Mouse (Mus musculus) CH12.LX (cell line): ENCODE results near the gene Lect2. TPM values are rescaled to one million over a fixed set of nuclear protein-coding genes. Genes with fewer than 3 reads are reported as not detected.

ENCODE experiments used
- DNase-seq: peaks from one replicate; pipeline ENCODE4 v3.0.0-alpha.2; 2013; ENCODE audit errors: extremely low read depth
- H3K27ac ChIP-seq: 2 replicates; pipeline ENCODE4 v1.5.1; 2012; ENCODE audit warnings: low read depth, mild to moderate bottlenecking, control low read depth, moderate library complexity; ENCODE audit not compliant: insufficient read depth
- H3K27me3 ChIP-seq: replicated peaks from 2 replicates; pipeline ENCODE3; 2012; ENCODE audit warnings: inconsistent platforms
- H3K36me3 ChIP-seq, 2 experiments: replicated peaks in 1 of 2; 2 replicates each; pipeline versions ENCODE3 to v1.6.1; 2012; ENCODE audit warnings: inconsistent platforms in 1 of 2, low read length in 1 of 2, mild to moderate bottlenecking in 1 of 2, mixed read lengths in 1 of 2, moderate library complexity in 1 of 2; ENCODE audit not compliant: control insufficient read depth in 1 of 2, insufficient read depth in 1 of 2
- H3K4me1 ChIP-seq, 2 experiments: 2 replicates each; pipeline ENCODE4 v1.6.1; 2012; ENCODE audit warnings: inconsistent platforms in 1 of 2, moderate library complexity in 1 of 2; ENCODE audit not compliant: insufficient read depth in 2 of 2, control insufficient read depth in 1 of 2
- H3K4me2 ChIP-seq: 2 replicates; pipeline ENCODE4 v1.6.1; 2012; ENCODE audit warnings: low read depth, mild to moderate bottlenecking, control low read depth; ENCODE audit not compliant: poor library complexity, insufficient read depth, severe bottlenecking
- H3K4me3 ChIP-seq, 3 experiments: fragments of 150-350 bp in 1 of 3; sonication (generic) in 1 of 3; replicated peaks in 1 of 3; 2 replicates each; pipeline versions ENCODE3 to v1.5.1; 2011 to 2012; ENCODE audit warnings: low read depth in 2 of 3, low read length in 2 of 3, mild to moderate bottlenecking in 2 of 3, moderate library complexity in 2 of 3, control low read depth in 1 of 3, improper control_type of control experiment in 1 of 3, inconsistent platforms in 1 of 3, mixed read lengths in 1 of 3; ENCODE audit not compliant: poor library complexity in 1 of 3
- H3K79me2 ChIP-seq: replicated peaks from 2 replicates; pipeline ENCODE4 v1.6.1; 2012; ENCODE audit warnings: mild to moderate bottlenecking, moderate library complexity; ENCODE audit not compliant: control insufficient read depth, poor library complexity, insufficient read depth, severe bottlenecking; ENCODE audit errors: extremely low read depth
- H3K9ac ChIP-seq: 2 replicates; pipeline ENCODE4 v1.6.1; 2012; ENCODE audit warnings: low read depth, mild to moderate bottlenecking, control low read depth, moderate library complexity; ENCODE audit not compliant: insufficient read depth
- H3K9me3 ChIP-seq: replicated peaks from 2 replicates; pipeline ENCODE3; 2012; ENCODE audit warnings: low read length, inconsistent platforms, mixed read lengths
- BHLHE40 ChIP-seq: IDR thresholded peaks from 2 replicates; pipeline ENCODE4 v1.6.1; 2011; ENCODE audit warnings: mild to moderate bottlenecking, low read depth, low read length, improper control_type of control experiment
- CHD1 ChIP-seq: IDR thresholded peaks from 2 replicates; pipeline ENCODE4 v1.6.1; 2012; ENCODE audit warnings: low read depth, low read length, improper control_type of control experiment, inconsistent platforms
- CTCF ChIP-seq, 2 experiments: IDR thresholded peaks in 1 of 2; conservative IDR thresholded peaks in 1 of 2; 2 replicates each; pipeline ENCODE4 v1.5.1; 2011 to 2012; ENCODE audit warnings: low read depth in 2 of 2, low read length in 2 of 2, improper control_type of control experiment in 1 of 2, inconsistent platforms in 1 of 2, mild to moderate bottlenecking in 1 of 2, moderate library complexity in 1 of 2
- EP300 ChIP-seq: IDR thresholded peaks from 2 replicates; pipeline ENCODE4 v1.6.1; 2011; ENCODE audit warnings: low read length, improper control_type of control experiment
- GABPA ChIP-seq: IDR thresholded peaks from 2 replicates; pipeline ENCODE4 v1.6.1; 2012; ENCODE audit warnings: low read depth, low read length, improper control_type of control experiment, inconsistent platforms; ENCODE audit not compliant: insufficient replicate concordance
- HCFC1 ChIP-seq: IDR thresholded peaks from 2 replicates; pipeline ENCODE4 v1.6.1; 2012; ENCODE audit warnings: low read depth, mild to moderate bottlenecking, inconsistent platforms, low read length, improper control_type of control experiment
- IRF4 ChIP-seq: IDR thresholded peaks from 2 replicates; pipeline ENCODE4 v1.6.1; 2014; ENCODE audit warnings: low read depth, mild to moderate bottlenecking, inconsistent platforms, low read length, improper control_type of control experiment
- JUND ChIP-seq: conservative IDR thresholded peaks from 2 replicates; pipeline ENCODE4 v1.6.1; 2011; ENCODE audit warnings: low read depth, low read length, improper control_type of control experiment
- KAT2A ChIP-seq: IDR thresholded peaks from 2 replicates; pipeline ENCODE4 v1.6.1; 2012; ENCODE audit warnings: low read length, improper control_type of control experiment, inconsistent platforms; ENCODE audit not compliant: insufficient replicate concordance
- MAFK ChIP-seq: IDR thresholded peaks from 2 replicates; pipeline ENCODE4 v1.6.1; 2011; ENCODE audit warnings: low read length, improper control_type of control experiment; ENCODE audit not compliant: insufficient replicate concordance
- MAX ChIP-seq: IDR thresholded peaks from 2 replicates; pipeline ENCODE4 v1.6.1; 2011; ENCODE audit warnings: low read length, improper control_type of control experiment
- MEF2A ChIP-seq: IDR thresholded peaks from 2 replicates; pipeline ENCODE4 v1.6.1; 2014; ENCODE audit warnings: low read depth, mild to moderate bottlenecking, inconsistent platforms, low read length, improper control_type of control experiment, borderline replicate concordance
- MYC ChIP-seq: IDR thresholded peaks from 2 replicates; pipeline ENCODE4 v1.6.1; 2011; ENCODE audit warnings: low read depth, mild to moderate bottlenecking, improper control_type of control experiment, low read length
- POLR2AphosphoS2 ChIP-seq: IDR thresholded peaks from 2 replicates; pipeline ENCODE4 v1.6.1; 2011; ENCODE audit warnings: low read depth, low read length, improper control_type of control experiment
- RAD21 ChIP-seq: IDR thresholded peaks from 2 replicates; pipeline ENCODE4 v1.6.1; 2011; ENCODE audit warnings: low read depth, mild to moderate bottlenecking, low read length, improper control_type of control experiment, moderate library complexity
- TBP ChIP-seq: conservative IDR thresholded peaks from 2 replicates; pipeline ENCODE4 v1.6.1; 2011; ENCODE audit warnings: low read depth, low read length, improper control_type of control experiment
- USF1 ChIP-seq: IDR thresholded peaks from 2 replicates; pipeline ENCODE4 v1.6.1; 2014; ENCODE audit warnings: low read depth, mild to moderate bottlenecking, inconsistent platforms, low read length, improper control_type of control experiment
- USF2 ChIP-seq: conservative IDR thresholded peaks from 2 replicates; pipeline ENCODE4 v1.6.1; 2011; ENCODE audit warnings: low read depth, low read length, improper control_type of control experiment
- ZC3H11A ChIP-seq: IDR thresholded peaks from 2 replicates; pipeline ENCODE4 v1.6.1; 2012; ENCODE audit warnings: low read depth, mild to moderate bottlenecking, inconsistent platforms, low read length, improper control_type of control experiment
- ZMIZ1 ChIP-seq: IDR thresholded peaks from 2 replicates; pipeline ENCODE4 v1.6.1; 2012; ENCODE audit warnings: low read depth, mild to moderate bottlenecking, inconsistent platforms, low read length, improper control_type of control experiment
- dilution Hi-C: fragments of 300-500 bp; cut with MboI; formaldehyde crosslinking; loops from 2 replicates; pipeline ENCODE4 v1.14.3; 2020; ENCODE audit warnings: low sequenced_read_pairs; ENCODE audit not compliant: extremely low pct_unique_long_range_greater_than_20kb, extremely low pct_ligation_motif_present
- in situ Hi-C: fragments of 300-500 bp; cut with MboI; formaldehyde crosslinking; loops from 3 replicates; pipeline ENCODE4 v1.14.3; 2019; ENCODE audit warnings: low sequenced_read_pairs, low pct_ligation_motif_present, low pct_unique_long_range_greater_than_20kb, mixed read lengths
- polyA plus RNA-seq: library from polyadenylated mRNA; unstranded; fragments of >175 nt; gene quantifications from 2 replicates; pipeline ENCODE4 v1.2.1, GENCODE M21; 2012; ENCODE audit warnings: low read depth; ENCODE audit not compliant: insufficient read length
- total RNA-seq, 2 experiments: library from RNA; depleted of rRNA; stranded (reverse); fragments of 300-350 nt in 1 of 2; fragments of >200 nt in 1 of 2; gene quantifications; 2 replicates each; pipeline ENCODE4 v1.2.3; 2012 to 2014

Gene Lect2
- total and polyA plus RNA-seq, 3 experiments = not detected

DNA sequence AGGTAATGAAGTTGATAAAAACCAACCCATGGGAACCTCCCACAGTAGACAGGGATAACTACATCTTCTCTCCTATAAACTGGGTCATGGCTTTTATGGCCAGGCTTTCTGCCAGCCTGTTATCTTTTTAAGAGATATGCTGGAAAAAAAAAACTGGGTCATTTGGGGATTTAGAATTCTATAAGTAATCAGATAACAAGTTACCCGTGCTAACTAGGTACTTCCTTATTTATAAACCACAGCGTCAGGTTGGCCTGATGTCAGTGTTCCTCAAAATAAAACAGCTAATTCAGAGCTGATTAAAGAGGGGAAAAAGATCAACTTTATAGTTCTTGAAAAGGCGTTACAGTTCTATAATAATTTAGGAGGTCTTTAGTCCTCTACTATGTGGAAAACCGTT, 19.3 kb downstream of the Lect2 start:
- H3K4me1 ChIP-seq = no peaks in the 10 kb centered on the region
- H3K79me2 ChIP-seq = no peaks in the 10 kb centered on the region
- H3K9ac ChIP-seq = no peak overlapping the region
- dilution Hi-C loops = no loop called here
- no peak overlapping the region for H3K4me3 ChIP-seq
- peaks cover 4% of the 10 kb centered on the region for H3K9me3 ChIP-seq
- in situ Hi-C loops = no loop called here
- no peak overlapping the region for H3K27ac ChIP-seq
- H3K4me2 ChIP-seq = no peak overlapping the region
- peaks cover 66% of the 10 kb centered on the region for H3K27me3 ChIP-seq
- TF ChIP-seq GABPA (no peak), JUND (no peak), MYC (no peak), BHLHE40 (no peak), USF2 (no peak), MAX (no peak), POLR2AphosphoS2 (no peak), ZMIZ1 (no peak), MAFK (no peak), MEF2A (no peak), CHD1 (no peak), TBP (no peak), USF1 (no peak), IRF4 (no peak), HCFC1 (no peak), RAD21 (no peak)
- no peaks in the 10 kb centered on the region for H3K36me3 ChIP-seq
- DNase-seq = no peak

DNA sequence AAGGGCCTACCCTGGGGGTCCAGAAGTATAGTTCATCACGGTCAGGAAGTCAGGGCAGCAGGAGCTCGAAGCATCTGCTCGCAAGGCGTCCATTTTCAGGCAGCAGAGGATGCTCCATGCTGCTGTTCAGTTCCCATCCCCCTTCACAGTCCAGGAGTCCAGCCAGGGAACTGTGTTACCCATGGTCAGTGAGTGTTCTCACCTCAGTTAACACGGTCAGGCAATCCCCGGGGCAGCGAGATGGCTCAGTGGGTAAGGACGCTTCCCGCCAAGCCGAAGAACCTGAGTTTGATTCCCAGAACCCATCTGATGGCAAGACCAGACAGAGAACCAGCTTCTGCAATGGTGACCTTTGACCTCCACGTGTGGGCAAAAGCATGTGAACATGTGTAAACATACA, 20.0 kb downstream of the Lect2 start:
- Histone ChIP-seq H3K9me3 (no peaks in the 10 kb centered on the region), H3K4me1 (no peaks in the 10 kb centered on the region), H3K36me3 (no peaks in the 10 kb centered on the region), H3K4me3 (no peak overlapping the region), H3K4me2 (no peak overlapping the region), H3K79me2 (no peaks in the 10 kb centered on the region), H3K27me3 (peaks cover 61% of the 10 kb centered on the region), H3K27ac (no peak overlapping the region), H3K9ac (no peak overlapping the region)
- in situ Hi-C loops = no loop called here
- TF ChIP-seq JUND = no peak
- TF ChIP-seq KAT2A = no peak
- no peak for TF ChIP-seq EP300
- no peak for TF ChIP-seq BHLHE40
- no peak for TF ChIP-seq CTCF (conservative IDR thresholded peaks at IDR 0.05 in 1 of 2, IDR thresholded peaks at IDR 0.05 in 1 of 2; ENCODE audit: low read depth in 2 of 2, low read length in 2 of 2)
- no peak for TF ChIP-seq ZMIZ1
- TF ChIP-seq ZC3H11A = no peak
- dilution Hi-C loops = no loop called here
- no peak for DNase-seq
